Mouse (Mus musculus) olfactory bulb, adult 2 months (tissue): Measurements from ENCODE around the gene Aplp2.

Experiments used
- CTCF ChIP-seq: fragments of 200-500 bp; IDR thresholded peaks from 2 replicates; pipeline ENCODE4 v1.5.1; 2012; ENCODE audit warnings: low read depth, mild to moderate bottlenecking, low read length, moderate library complexity; ENCODE audit not compliant: insufficient read depth
- POLR2A ChIP-seq: fragments of 200-500 bp; IDR thresholded peaks from 2 replicates; pipeline ENCODE4 v1.6.1; 2012; ENCODE audit warnings: mild to moderate bottlenecking, low read depth, low read length, moderate library complexity; ENCODE audit not compliant: insufficient read depth

DNA sequence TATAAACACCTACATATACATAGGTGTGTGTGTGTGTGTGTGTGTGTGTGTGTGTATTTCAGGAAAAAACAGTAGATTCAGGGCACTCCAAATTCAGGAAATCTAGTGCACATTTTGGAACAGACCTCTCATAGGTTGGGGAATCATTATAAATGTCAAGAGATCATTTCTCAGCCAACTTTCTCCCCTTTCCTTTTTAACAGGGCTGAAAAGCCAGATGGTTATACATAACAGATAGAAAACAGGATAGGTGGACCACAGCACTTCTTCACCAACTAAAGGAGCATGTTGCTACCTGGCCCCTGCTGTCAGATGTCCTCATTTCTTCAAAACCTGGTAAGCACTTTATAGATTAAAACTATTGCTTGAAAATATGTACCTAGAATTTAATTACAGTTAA is 14.9 kb downstream of the Aplp2 start:
- TF ChIP-seq CTCF (no peak), POLR2A (no peak)
